Mouse (Mus musculus): Measurements from ENCODE around the gene 4930469K13Rik. TPM values are rescaled to one million over a fixed set of nuclear protein-coding genes. Genes with fewer than 3 reads are reported as not detected.

The 4930469K13Rik gene
- polyA plus RNA-seq, 1 experiment from 2014 or later: not detected

DNA sequence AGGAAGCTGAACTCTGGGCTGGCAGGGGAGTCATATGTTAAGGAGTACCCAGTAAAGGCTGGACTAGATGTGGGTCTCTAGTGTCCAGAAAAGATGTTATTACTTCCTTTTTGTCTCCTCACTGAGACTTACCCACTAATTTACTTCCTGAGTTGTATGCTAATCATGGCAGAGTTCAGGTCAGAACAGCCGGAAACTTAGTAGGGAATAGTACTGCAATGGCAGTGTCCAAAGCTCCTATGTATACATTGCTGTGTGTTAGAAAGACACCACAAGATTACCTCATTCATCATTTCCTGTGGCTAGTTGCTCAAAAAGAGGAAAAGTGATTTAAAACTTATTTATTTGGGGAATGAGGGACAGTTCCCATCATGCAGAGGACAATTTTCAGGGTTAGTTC lies 73.3 kb downstream of the 4930469K13Rik start:
- TF ChIP-seq EP300 (IDR thresholded peaks at IDR 0.05) (no peak), CTCF (IDR thresholded peaks at IDR 0.05) (no peak)
- H3K4me3 ChIP-seq (ENCODE audit: low read depth, low read length): no peak overlapping the region
- WGBS: 68% methylated on average over 1 of the region's 1 CpGs
- no peak overlapping the region for H3K4me2 ChIP-seq (replicated peaks; ENCODE audit: low read depth, low read length)
- no peak for ATAC-seq
- no peaks in the 10 kb centered on the region for H3K4me1 ChIP-seq (ENCODE audit: insufficient read depth, low read depth, low read length)
- no peak overlapping the region for H3K9ac ChIP-seq (replicated peaks; ENCODE audit: low read depth)
- no peak for DNase-seq (ENCODE audit: low spot score)
- H3K27ac ChIP-seq (ENCODE audit: low read length): no peak overlapping the region
- H3K36me3 ChIP-seq (ENCODE audit: insufficient read depth, low read length): no peaks in the 10 kb centered on the region
- no peaks in the 10 kb centered on the region for H3K9me3 ChIP-seq (ENCODE audit: low read length)
- H3K27me3 ChIP-seq (replicated peaks; ENCODE audit: insufficient read depth, low read length): no peaks in the 10 kb centered on the region

DNA sequence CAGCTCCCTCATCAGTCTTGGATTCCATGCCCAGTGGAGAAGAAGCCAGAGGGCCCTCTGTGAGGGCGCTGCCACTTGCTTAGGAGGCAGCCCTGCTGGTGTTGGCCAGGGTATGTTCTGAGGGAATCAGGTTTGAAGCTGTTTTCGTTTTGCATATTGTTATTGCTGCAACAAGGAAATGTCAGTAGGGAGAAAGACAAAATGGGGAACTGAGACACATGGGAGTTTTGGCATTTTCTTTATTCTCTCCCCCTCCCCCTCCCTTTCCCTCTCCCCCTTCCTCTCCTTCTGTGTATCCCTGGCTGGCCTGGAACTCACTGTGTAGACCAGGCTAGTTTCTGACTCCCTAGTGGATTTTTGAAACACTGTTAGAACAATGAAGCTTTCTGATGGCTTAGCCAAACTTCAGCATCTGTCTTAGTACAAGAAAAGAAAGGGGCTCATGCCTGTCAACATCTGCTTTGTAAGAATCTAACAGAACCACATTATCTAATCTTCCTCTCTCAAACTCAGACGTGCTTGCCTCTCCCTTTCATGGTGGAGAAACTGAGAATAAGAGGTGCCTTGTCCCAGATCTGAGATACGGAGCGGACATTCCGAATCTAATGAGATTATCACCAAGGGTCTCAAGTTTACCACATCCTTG lies 86.2 kb downstream of the 4930469K13Rik start:
- TF ChIP-seq CTCF (IDR thresholded peaks at IDR 0.05) (no peak), EP300 (IDR thresholded peaks at IDR 0.05) (no peak)
- Histone ChIP-seq H3K27ac (ENCODE audit: low read length) (no peak overlapping the region), H3K27me3 (replicated peaks; ENCODE audit: insufficient read depth, low read length) (no peaks in the 10 kb centered on the region), H3K4me3 (ENCODE audit: low read depth, low read length) (no peak overlapping the region), H3K9me3 (ENCODE audit: low read length) (no peaks in the 10 kb centered on the region), H3K9ac (replicated peaks; ENCODE audit: low read depth) (no peak overlapping the region), H3K4me2 (replicated peaks; ENCODE audit: low read depth, low read length) (no peak overlapping the region), H3K36me3 (ENCODE audit: insufficient read depth, low read length) (no peaks in the 10 kb centered on the region), H3K4me1 (ENCODE audit: insufficient read depth, low read depth, low read length) (no peaks in the 10 kb centered on the region; the same call in 1 of the 2 replicates)
- 65% methylated on average over 6 of the region's 6 CpGs for WGBS
- no peak for ATAC-seq
- DNase-seq (ENCODE audit: low spot score): peak; percentile 6

DNA sequence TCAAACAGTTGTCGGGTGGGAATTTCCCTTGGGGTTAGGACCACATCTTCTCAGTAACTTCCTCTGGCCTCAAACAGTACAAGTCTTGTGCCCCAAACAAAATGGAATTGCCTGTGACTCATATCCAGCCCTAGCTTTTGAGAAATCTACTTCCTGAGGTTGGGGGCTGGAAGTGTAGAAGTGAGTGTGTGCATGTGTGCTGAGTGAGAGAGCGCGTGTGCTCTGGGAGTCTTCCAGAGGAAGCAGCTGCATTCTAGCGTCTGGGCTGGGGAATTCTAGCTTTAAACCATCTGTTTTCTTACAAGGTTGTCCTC lies 87.5 kb downstream of the 4930469K13Rik start:
- H3K9ac ChIP-seq (replicated peaks; ENCODE audit: low read depth): no peak overlapping the region
- TF ChIP-seq EP300 (IDR thresholded peaks at IDR 0.05) (no peak), CTCF (IDR thresholded peaks at IDR 0.05) (no peak)
- no peaks in the 10 kb centered on the region for H3K9me3 ChIP-seq (ENCODE audit: low read length)
- no peaks in the 10 kb centered on the region for H3K36me3 ChIP-seq (ENCODE audit: insufficient read depth, low read length)
- 40% methylated on average over 4 of the region's 4 CpGs for WGBS
- H3K4me3 ChIP-seq (ENCODE audit: low read depth, low read length): no peak overlapping the region
- peak; percentile 64 for DNase-seq (ENCODE audit: low spot score)
- H3K4me1 ChIP-seq (ENCODE audit: insufficient read depth, low read depth, low read length): no peaks in the 10 kb centered on the region; the same call in 1 of the 2 replicates
- no peak overlapping the region for H3K27ac ChIP-seq (ENCODE audit: low read length)
- H3K27me3 ChIP-seq (replicated peaks; ENCODE audit: insufficient read depth, low read length): no peaks in the 10 kb centered on the region
- peak; percentile 68 for ATAC-seq
- no peak overlapping the region for H3K4me2 ChIP-seq (replicated peaks; ENCODE audit: low read depth, low read length)

DNA sequence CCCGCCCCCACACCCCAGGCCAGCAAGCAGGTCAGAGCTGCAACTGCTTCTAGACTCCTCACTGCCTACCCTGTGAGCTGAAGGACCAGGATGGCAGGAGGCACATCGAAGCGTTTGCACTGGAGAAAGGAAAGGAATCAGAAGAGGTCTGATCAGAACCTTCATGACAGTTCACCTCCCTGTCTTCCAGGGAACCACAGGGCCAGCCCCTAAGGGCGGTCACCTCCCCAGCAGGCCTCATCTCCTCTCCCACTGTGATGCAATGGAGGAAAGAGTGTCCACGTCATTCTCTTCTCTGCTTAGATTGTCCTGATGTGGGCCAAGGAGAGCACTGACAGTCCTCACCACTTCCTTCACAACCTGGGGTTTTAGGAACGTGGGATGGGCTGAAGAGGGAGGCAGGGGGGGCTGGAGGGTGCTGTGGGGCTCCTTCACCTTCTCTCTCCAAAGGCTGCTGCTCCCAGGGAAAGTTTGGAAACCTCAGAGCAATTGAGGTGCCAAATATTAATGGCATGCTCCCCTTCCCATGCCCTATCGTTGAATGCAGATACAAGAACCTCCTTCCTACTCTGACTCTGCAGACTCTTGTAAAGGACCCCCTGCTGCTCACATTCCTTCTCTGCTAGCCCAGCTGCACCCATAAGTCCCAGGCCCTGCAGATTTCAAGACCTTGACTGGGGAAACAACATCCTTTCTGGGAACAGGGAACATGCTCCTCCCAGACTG lies 88.1 kb downstream of the 4930469K13Rik start:
- Histone ChIP-seq H3K9ac (replicated peaks; ENCODE audit: low read depth) (no peak overlapping the region), H3K4me2 (replicated peaks; ENCODE audit: low read depth, low read length) (no peak overlapping the region), H3K9me3 (ENCODE audit: low read length) (no peaks in the 10 kb centered on the region), H3K36me3 (ENCODE audit: insufficient read depth, low read length) (no peaks in the 10 kb centered on the region), H3K27me3 (replicated peaks; ENCODE audit: insufficient read depth, low read length) (no peaks in the 10 kb centered on the region), H3K4me3 (ENCODE audit: low read depth, low read length) (no peak overlapping the region), H3K27ac (ENCODE audit: low read length) (0 out of 2 replicates have a peak overlapping the region, but pooled peaks have one; percentile 26), H3K4me1 (ENCODE audit: insufficient read depth, low read depth, low read length) (no peaks in the 10 kb centered on the region; the same call in 1 of the 2 replicates)
- WGBS: 64% methylated on average over 7 of the region's 7 CpGs
- ATAC-seq: peak; percentile 60
- DNase-seq (ENCODE audit: low spot score): peak; percentile 18
- TF ChIP-seq EP300 (IDR thresholded peaks at IDR 0.05) (no peak), CTCF (IDR thresholded peaks at IDR 0.05) (no peak)

DNA sequence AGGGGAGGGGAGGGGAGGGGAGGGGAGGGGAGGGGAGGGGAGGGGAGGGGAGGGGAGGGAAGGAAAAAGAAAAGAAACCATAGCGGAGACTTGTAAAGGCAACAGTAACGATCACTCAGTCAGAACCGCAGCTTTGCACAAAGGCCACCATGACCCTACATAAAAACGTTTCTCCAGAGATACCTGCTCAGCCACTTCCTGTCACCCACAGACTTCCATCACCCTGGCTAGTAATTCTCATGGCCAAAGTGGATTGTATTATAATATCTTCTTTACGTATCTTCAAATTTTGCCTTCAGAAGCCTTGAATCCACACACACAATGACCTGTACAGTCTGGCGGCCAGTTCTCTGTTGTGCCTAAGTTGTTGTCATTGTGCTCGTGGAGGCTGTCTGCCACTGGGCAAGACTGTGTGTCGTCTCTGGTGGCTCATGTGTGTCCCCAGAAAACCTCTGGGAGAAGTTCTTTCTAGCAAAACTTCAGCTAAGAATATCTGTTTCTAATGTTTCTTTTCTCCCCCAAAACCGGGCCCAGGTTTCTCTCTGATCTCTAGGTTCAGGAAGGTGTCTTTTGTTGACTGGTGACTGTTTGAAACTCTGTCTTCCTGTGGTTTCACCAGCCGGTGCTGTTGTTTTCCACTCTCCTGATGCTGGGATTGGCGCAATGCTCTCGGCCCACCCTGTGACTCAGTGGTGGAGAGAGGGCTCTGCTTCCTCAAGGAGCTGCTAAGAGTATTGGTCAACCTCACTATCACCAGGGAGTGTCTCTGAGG lies 88.9 kb downstream of the 4930469K13Rik start:
- no peak overlapping the region for H3K4me3 ChIP-seq (ENCODE audit: low read depth, low read length)
- ATAC-seq: peak; percentile 48
- TF ChIP-seq CTCF (IDR thresholded peaks at IDR 0.05) (no peak), EP300 (IDR thresholded peaks at IDR 0.05) (no peak)
- H3K9me3 ChIP-seq (ENCODE audit: low read length): no peaks in the 10 kb centered on the region
- no peak overlapping the region for H3K27ac ChIP-seq (ENCODE audit: low read length)
- H3K9ac ChIP-seq (replicated peaks; ENCODE audit: low read depth): no peak overlapping the region
- H3K36me3 ChIP-seq (ENCODE audit: insufficient read depth, low read length): no peaks in the 10 kb centered on the region
- no peak overlapping the region for H3K4me2 ChIP-seq (replicated peaks; ENCODE audit: low read depth, low read length)
- peak; percentile 32 for DNase-seq (ENCODE audit: low spot score)
- no peaks in the 10 kb centered on the region for H3K27me3 ChIP-seq (replicated peaks; ENCODE audit: insufficient read depth, low read length)
- 69% methylated on average over 12 of the region's 12 CpGs for WGBS
- H3K4me1 ChIP-seq (ENCODE audit: insufficient read depth, low read depth, low read length): no peaks in the 10 kb centered on the region; the same call in 1 of the 2 replicates

DNA sequence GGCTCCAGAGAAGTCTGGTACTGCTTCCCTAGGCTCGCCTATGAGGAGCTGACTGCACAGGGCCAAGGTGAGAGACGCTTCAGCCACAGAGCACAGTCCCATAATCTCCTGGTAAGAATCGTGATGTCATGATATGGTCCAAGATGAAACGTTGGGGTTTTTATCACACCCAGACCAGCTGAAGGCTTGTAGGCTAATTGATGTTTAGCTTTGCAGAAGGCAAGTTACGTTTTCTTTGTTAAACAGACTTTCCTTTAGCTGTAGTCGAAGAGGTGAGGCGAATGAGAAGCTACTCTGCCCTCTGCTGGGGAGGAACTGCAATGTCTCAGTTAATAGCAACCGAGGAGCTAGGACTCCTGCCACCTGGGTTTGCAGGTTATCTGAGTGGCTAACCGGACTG lies 89.7 kb downstream of the 4930469K13Rik start:
- H3K9me3 ChIP-seq (ENCODE audit: low read length): no peaks in the 10 kb centered on the region
- H3K4me3 ChIP-seq (ENCODE audit: low read depth, low read length): no peak overlapping the region
- DNase-seq (ENCODE audit: low spot score): peak; percentile 64
- 33% methylated on average over 9 of the region's 9 CpGs for WGBS
- H3K27me3 ChIP-seq (replicated peaks; ENCODE audit: insufficient read depth, low read length): no peaks in the 10 kb centered on the region
- no peak overlapping the region for H3K9ac ChIP-seq (replicated peaks; ENCODE audit: low read depth)
- no peaks in the 10 kb centered on the region; the same call in 1 of the 2 replicates for H3K4me1 ChIP-seq (ENCODE audit: insufficient read depth, low read depth, low read length)
- TF ChIP-seq EP300 (IDR thresholded peaks at IDR 0.05) (no peak), CTCF (IDR thresholded peaks at IDR 0.05) (peak; percentile 78)
- no peak for ATAC-seq
- no peak overlapping the region for H3K27ac ChIP-seq (ENCODE audit: low read length)
- no peaks in the 10 kb centered on the region for H3K36me3 ChIP-seq (ENCODE audit: insufficient read depth, low read length)
- H3K4me2 ChIP-seq (replicated peaks; ENCODE audit: low read depth, low read length): no peak overlapping the region
